Mouse (Mus musculus) testis, adult 2 months (tissue): ENCODE data around the gene Veph1.

Source experiments
- CTCF ChIP-seq: fragments of 200-500 bp; IDR thresholded peaks from 2 replicates; pipeline ENCODE4 v1.5.1; 2012; ENCODE audit warnings: low read depth, mild to moderate bottlenecking, inconsistent platforms, low read length, moderate library complexity; ENCODE audit not compliant: control insufficient read depth, insufficient read depth, insufficient replicate concordance
- POLR2A ChIP-seq: fragments of 200-500 bp; IDR thresholded peaks from 2 replicates; pipeline ENCODE4 v1.6.1; 2012; ENCODE audit warnings: low read depth, mild to moderate bottlenecking, inconsistent platforms, low read length, moderate library complexity; ENCODE audit not compliant: control insufficient read depth

GRCm38 (mm10) chr3:66040857-66041494, 255.7 kb downstream of the Veph1 start:
- no peak for TF ChIP-seq CTCF
- TF ChIP-seq POLR2A, result no peak
